Mouse (Mus musculus) kidney, embryonic 14.5 days (tissue): Measurements from ENCODE around the gene Cnbp. TPM values are rescaled to one million over a fixed set of nuclear protein-coding genes. Genes with fewer than 3 reads are reported as not detected.

Source experiments
- ATAC-seq: fragments of 200-750 bp; cut with Nextera tagmentation; 2 replicates; pipeline ENCODE4 v1.8.0; 2017; ENCODE audit warnings: moderate number of reproducible peaks, mild to moderate bottlenecking, moderate TSS enrichment, moderate library complexity; ENCODE audit not compliant: low FRiP score, low TSS enrichment
- H3K27ac ChIP-seq: fragments of 300-500 bp; sonication (generic); 2 replicates; pipeline ENCODE4 v1.5.1; 2014; ENCODE audit warnings: low read depth, mild to moderate bottlenecking, low read length, moderate library complexity, mixed read lengths
- H3K27me3 ChIP-seq: fragments of 300-500 bp; sonication (generic); 2 replicates; pipeline ENCODE4 v1.6.1; 2014; ENCODE audit warnings: mild to moderate bottlenecking, low read length; ENCODE audit not compliant: control insufficient read depth, insufficient read depth
- H3K36me3 ChIP-seq: fragments of 300-500 bp; sonication (generic); 2 replicates; pipeline ENCODE4 v1.6.1; 2014; ENCODE audit warnings: low read length, mixed read lengths; ENCODE audit not compliant: control insufficient read depth, insufficient read depth
- H3K4me1 ChIP-seq: fragments of 300-500 bp; sonication (generic); 2 replicates; pipeline ENCODE4 v1.6.1; 2014; ENCODE audit warnings: low read length, mixed read lengths; ENCODE audit not compliant: control insufficient read depth, insufficient read depth
- H3K4me2 ChIP-seq: fragments of 300-500 bp; sonication (generic); replicated peaks from 2 replicates; pipeline ENCODE4 v1.6.1; 2014; ENCODE audit warnings: low read depth, mild to moderate bottlenecking, low read length
- H3K4me3 ChIP-seq: fragments of 300-500 bp; sonication (generic); 2 replicates; pipeline ENCODE4 v1.5.1; 2014; ENCODE audit warnings: mild to moderate bottlenecking, low read length
- H3K9ac ChIP-seq: fragments of 300-500 bp; sonication (generic); 2 replicates; pipeline ENCODE4 v1.6.1; 2014; ENCODE audit warnings: low read depth, mild to moderate bottlenecking, low read length, moderate library complexity
- H3K9me3 ChIP-seq: fragments of 300-500 bp; sonication (generic); 2 replicates; pipeline ENCODE4 v1.6.1; 2016; ENCODE audit warnings: low read length; ENCODE audit not compliant: control insufficient read depth
- WGBS: fragments of 180-500 bp; shearing (Covaris S2); extraction: QIAGEN DNeasy Blood & Tissue Kit; methylation state at CpG from one replicate; pipeline ENCODE4 v1.1.7; 2014; 5-methylcytosine and 5-hydroxymethylcytosine counted together
- polyA plus RNA-seq: library from polyadenylated mRNA; unstranded; fragments of >200 nt; fragmentation: Nextera tagmentation; extraction: Ambion mirVana; gene quantifications from 2 replicates; pipeline ENCODE4 v1.2.1, GENCODE M21; 2014

The Cnbp gene
- polyA plus RNA-seq, 1 experiment from 2014 or later = 1,222 TPM

DNA sequence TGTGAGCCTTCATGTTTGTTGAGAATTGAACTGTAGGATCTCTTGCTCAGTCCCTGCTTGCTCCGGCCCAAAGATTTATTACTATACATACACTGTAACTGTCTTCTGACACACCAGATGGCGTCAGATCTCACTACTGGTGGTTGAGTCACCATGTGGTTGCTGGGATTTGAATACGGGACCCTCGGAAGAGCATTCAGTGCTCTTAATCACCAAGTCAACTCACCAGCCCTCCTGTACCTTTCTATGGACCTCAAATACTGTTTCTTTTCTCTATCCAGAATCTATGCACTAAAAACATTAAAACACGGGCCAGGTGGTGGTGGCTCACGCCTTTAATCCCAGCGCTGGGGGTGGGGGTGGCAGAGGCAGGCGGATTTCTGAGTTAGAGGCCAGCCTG lies 9.3 kb downstream of the Cnbp start:
- H3K4me1 ChIP-seq = peaks cover 3% of the 10 kb centered on the region; the same call in 1 of the 2 replicates
- H3K4me3 ChIP-seq = no peak overlapping the region
- H3K36me3 ChIP-seq = peaks cover 48% of the 10 kb centered on the region
- 75% methylated on average over 8 of the region's 8 CpGs for WGBS
- H3K27ac ChIP-seq = no peak overlapping the region
- H3K9ac ChIP-seq = no peak overlapping the region
- H3K27me3 ChIP-seq = no peaks in the 10 kb centered on the region
- ATAC-seq = no peak
- no peak overlapping the region for H3K4me2 ChIP-seq
- no peaks in the 10 kb centered on the region for H3K9me3 ChIP-seq

DNA sequence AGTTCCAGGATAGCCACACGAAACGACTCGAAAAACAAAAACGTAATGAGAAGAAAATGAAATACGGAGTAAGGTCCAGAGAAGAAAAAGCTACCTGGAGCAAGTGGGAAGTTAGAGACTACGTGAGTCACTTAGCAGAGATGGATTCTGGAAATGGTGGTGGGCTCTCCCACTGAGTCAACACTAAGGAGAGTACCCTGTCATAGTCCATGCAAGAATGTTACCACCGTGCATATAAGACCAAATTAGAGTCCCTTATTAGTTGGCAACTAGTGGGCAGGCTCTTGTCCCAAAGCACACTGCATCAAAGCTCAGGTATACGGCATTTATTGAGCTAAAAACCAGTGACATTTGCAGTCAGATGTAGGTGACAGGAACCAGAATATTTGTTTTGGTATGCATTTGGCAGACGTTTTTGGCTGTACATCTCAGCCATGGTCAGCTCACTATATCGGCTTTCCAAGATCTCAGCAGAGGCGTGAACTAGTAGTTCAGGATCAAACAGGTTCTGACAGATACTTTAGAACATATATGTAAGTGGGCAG lies 11.0 kb downstream of the Cnbp start:
- no peak overlapping the region for H3K27ac ChIP-seq
- ATAC-seq = no peak
- H3K36me3 ChIP-seq = peaks cover 36% of the 10 kb centered on the region
- 63% methylated on average over 11 of the region's 11 CpGs for WGBS
- no peaks in the 10 kb centered on the region for H3K9me3 ChIP-seq
- H3K4me1 ChIP-seq = peaks cover 3% of the 10 kb centered on the region; the same call in 1 of the 2 replicates
- H3K9ac ChIP-seq = no peak overlapping the region
- H3K4me2 ChIP-seq = peak overlapping the region; percentile 77; the same call in 1 of the 2 replicates
- no peaks in the 10 kb centered on the region for H3K27me3 ChIP-seq
- no peak overlapping the region for H3K4me3 ChIP-seq

DNA sequence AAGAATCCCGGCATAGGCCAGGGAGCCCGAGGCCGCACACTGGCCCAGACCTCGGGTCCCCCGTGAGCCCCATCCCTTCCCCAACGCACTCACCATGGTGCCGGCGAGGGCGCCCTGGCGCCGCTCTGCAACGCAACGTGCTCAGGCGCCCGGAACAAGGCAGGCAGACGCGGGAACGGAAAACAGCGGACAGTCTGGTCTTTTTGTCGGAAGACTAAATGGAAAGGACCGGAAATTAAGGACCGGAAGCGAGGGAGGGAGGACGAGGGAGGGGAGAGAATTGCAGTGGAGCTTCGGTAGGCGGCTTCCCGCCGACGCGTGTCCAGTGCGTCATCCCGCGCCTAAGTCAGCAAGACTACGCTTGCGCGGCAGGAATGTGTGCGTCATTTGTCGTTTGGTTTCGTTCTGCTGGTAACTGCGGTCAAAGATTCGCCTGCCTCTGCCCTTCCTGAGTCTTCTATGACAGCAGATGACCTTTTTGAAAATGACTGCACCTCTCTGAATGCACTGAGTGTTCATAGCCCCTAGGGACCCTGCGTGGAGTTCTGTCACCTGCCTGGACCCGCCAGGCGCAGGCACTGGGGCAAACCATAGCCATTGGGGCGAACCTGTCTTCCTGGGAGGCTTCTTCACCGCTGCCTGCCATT lies 12.2 kb downstream of the Cnbp start, which contains the start of gene Isy1:
Gene Isy1, minus strand, starts transcription at position 248 of the 647 bp plus-strand sequence.
- no peaks in the 10 kb centered on the region for H3K9me3 ChIP-seq
- peak; percentile 94 for ATAC-seq
- peak within 1 kb of the TSS; percentile 92 for H3K27ac ChIP-seq
- 1% methylated on average over 46 of the region's 46 CpGs for WGBS
- peak within 1 kb of the TSS; percentile 85 for H3K4me3 ChIP-seq
- peaks cover 3% of the 10 kb centered on the region; the same call in 1 of the 2 replicates for H3K4me1 ChIP-seq
- peak within 1 kb of the TSS; percentile 77 for H3K4me2 ChIP-seq
- H3K36me3 ChIP-seq = peaks cover 36% of the 10 kb centered on the region
- no peaks in the 10 kb centered on the region for H3K27me3 ChIP-seq
- peak within 1 kb of the TSS; percentile 83 for H3K9ac ChIP-seq

DNA sequence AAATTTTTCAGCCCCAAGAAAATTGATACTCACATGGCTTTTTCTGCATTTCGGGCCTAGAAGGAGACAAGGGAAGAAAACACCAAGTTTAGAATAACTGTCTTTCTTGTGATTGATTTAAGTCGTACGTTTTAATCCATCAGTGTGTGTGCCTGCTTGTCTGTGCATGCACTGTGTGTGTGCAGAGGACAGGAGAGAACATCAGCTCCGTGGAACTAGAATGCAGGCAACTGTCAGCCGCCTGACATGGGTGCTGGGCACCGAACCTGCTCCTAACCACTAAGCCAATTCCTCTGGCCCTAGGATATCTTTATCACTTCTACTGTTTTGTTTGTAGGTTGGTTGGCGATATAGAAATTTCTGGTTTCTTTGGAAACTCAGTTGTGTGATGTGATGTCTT lies 15.2 kb downstream of the Cnbp start, which contains the start of gene Gm45140:
Gene Gm45140, minus strand, starts transcription at position 101 of the 400 bp plus-strand sequence.
- Histone ChIP-seq H3K36me3 (peaks cover 20% of the 10 kb centered on the region), H3K4me2 (no peak within 1 kb of the TSS), H3K4me3 (no peak within 1 kb of the TSS), H3K4me1 (peaks cover 3% of the 10 kb centered on the region; the same call in 1 of the 2 replicates), H3K9me3 (no peaks in the 10 kb centered on the region), H3K27ac (no peak within 1 kb of the TSS), H3K27me3 (no peaks in the 10 kb centered on the region), H3K9ac (no peak within 1 kb of the TSS)
- WGBS = 97% methylated on average over 7 of the region's 7 CpGs
- no peak for ATAC-seq

DNA sequence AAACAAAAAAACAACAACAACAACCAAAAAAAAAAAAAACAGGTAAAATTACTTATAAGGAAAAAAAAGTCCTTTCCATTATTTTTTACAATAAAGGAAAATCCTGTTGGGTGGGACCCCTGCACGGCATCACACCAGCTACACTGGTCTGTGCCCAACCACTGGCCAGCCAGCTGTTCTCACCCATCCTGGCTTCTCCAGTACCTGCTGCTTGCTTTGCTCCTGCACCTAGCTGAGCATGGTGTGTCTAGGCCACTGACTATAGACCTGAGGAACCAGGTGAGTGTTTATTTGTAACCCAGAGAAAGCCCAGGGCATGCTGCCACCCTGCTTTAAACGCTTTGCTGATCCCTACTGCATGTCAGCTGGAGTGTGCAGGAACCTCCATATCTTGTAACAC lies 30.5 kb downstream of the Cnbp start:
- no peak overlapping the region for H3K27ac ChIP-seq
- no peak for ATAC-seq
- no peaks in the 10 kb centered on the region for H3K27me3 ChIP-seq
- H3K36me3 ChIP-seq = peaks cover 87% of the 10 kb centered on the region
- 93% methylated on average over 2 of the region's 2 CpGs for WGBS
- H3K9me3 ChIP-seq = no peaks in the 10 kb centered on the region
- no peaks in the 10 kb centered on the region for H3K4me1 ChIP-seq
- H3K4me3 ChIP-seq = no peak overlapping the region
- H3K9ac ChIP-seq = no peak overlapping the region
- H3K4me2 ChIP-seq = no peak overlapping the region

DNA sequence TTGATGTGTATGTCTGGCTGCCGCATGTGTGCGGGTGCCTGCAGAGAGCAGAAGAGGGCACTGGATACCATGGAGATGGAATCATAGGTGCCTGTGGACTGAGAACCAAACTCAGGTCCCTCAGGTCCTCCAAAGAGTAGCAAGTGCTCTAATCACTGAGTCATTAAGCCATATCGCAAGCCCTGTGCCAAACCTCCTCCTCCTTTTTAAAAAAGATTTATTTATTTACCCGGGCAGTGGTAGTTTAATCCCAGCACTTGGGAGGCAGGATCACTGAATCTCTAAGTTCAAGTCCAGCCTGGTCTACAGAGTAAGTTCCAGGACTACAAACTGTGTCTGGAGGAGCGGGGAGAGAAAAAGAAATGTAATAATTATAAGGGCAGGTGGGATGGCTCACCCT lies 36.4 kb downstream of the Cnbp start:
- H3K9me3 ChIP-seq = no peaks in the 10 kb centered on the region
- H3K4me2 ChIP-seq = no peak overlapping the region
- 91% methylated on average over 5 of the region's 5 CpGs for WGBS
- H3K4me3 ChIP-seq = no peak overlapping the region
- no peak overlapping the region for H3K27ac ChIP-seq
- H3K9ac ChIP-seq = no peak overlapping the region
- ATAC-seq = no peak
- peaks cover 35% of the 10 kb centered on the region for H3K36me3 ChIP-seq
- peaks cover 14% of the 10 kb centered on the region for H3K4me1 ChIP-seq
- H3K27me3 ChIP-seq = no peaks in the 10 kb centered on the region

DNA sequence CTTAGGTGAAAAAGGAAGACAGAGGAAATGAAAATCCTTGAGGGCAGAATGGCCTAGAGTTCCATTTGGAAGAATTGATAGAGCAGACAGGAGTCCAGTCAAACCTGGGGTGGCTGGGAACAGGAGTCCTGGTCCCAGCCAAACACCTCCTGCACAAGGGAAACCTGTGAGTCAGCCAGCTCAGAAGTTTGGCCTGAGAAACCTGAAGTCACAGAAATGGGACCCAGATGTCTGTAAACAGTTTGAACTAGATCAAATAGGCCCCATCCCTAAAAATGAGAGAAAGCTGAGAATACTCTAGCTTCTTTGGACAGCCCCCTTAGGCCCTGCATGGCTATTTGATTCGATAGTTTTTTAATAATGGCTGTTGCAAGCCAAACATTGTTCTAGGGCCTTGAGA lies 38.2 kb downstream of the Cnbp start:
- Histone ChIP-seq H3K27me3 (no peaks in the 10 kb centered on the region), H3K9me3 (no peaks in the 10 kb centered on the region), H3K9ac (no peak overlapping the region; the same call in 1 of the 2 replicates), H3K4me2 (peak overlapping the region; percentile 90), H3K36me3 (peaks cover 17% of the 10 kb centered on the region), H3K4me3 (peak overlapping the region; percentile 77), H3K4me1 (peaks cover 17% of the 10 kb centered on the region), H3K27ac (no peak overlapping the region)
- ATAC-seq = no peak
- 90% methylated on average over 1 of the region's 1 CpGs for WGBS

DNA sequence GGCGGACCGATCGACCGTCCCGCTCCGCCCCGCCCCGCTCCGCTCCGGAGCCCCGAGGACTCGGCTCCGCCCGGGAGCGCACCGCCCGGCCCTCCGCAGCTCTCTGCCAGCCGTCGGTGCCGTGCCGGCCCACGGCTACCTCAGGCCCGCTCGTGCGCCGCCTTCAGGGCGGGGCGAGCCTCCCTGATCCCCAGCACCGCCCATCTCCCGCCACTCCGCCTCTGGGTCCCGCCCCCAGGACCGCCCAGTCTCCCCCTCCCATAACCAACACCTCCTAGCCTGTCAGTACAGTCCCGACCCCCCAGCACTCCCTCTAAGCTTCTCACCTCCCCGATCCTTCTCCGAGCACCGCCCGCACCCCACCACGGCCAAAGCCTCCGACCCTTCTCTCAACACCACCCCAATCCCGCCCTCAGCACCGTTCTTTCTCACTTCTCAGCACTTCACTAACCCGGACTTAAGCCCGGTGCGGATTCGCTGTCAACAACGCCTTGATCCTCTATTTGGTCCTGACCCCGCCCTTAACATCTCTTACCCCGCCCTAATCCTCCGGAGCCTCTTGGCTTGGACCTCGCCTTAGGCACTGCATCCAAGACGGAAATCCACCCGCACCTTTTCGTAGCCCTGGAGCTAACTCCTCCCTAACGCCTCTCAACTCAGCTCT lies 39.1 kb downstream of the Cnbp start, which contains the start of gene Rab43:
Gene Rab43, minus strand, starts transcription at position 490 of the 664 bp plus-strand sequence.
- Histone ChIP-seq H3K36me3 (peaks cover 8% of the 10 kb centered on the region), H3K9me3 (no peaks in the 10 kb centered on the region), H3K27ac (peak within 1 kb of the TSS; percentile 76), H3K9ac (peak within 1 kb of the TSS; percentile 74), H3K27me3 (no peaks in the 10 kb centered on the region), H3K4me3 (peak within 1 kb of the TSS; percentile 77), H3K4me2 (peak within 1 kb of the TSS; percentile 90), H3K4me1 (peaks cover 17% of the 10 kb centered on the region)
- peak; percentile 96 for ATAC-seq
- under 1% methylated on average over 51 of the region's 56 CpGs for WGBS
